Mouse (Mus musculus): ENCODE measurements around the gene Il17re. TPM values are rescaled to one million over a fixed set of nuclear protein-coding genes. Genes with fewer than 3 reads are reported as not detected.

The Il17re gene
- 8.9 TPM for polyA plus RNA-seq (2014; fragmentation: Illumina TruSeq; extraction: RNeasy Lipid Tissue Mini Kit (QIAGEN cat#74804); ENCODE audit: insufficient read depth, low read depth, low replicate concordance)

GRCm38 (mm10) chr6:113457952-113458534 is at the start of gene Il17re:
Il17re (plus strand) TSS chr6:113458484.

GRCm38 (mm10) chr6:113419199-113419587 is 39.1 kb upstream of the Il17re start, which contains the start of gene Rpusd3:
Rpusd3 (minus strand) TSS chr6:113419340.

GRCm38 (mm10) chr6:113435664-113436205 is 22.5 kb upstream of the Il17re start, which contains the start of gene Cidec:
Cidec (minus strand) TSS chr6:113435760.

GRCm38 (mm10) chr6:113442442-113443090 is 15.7 kb upstream of the Il17re start, which contains the start of gene Jagn1:
Jagn1 (plus strand) TSS chr6:113442569.

GRCm38 (mm10) chr6:113471297-113471936 is 13.1 kb downstream of the Il17re start, which contains the start of gene Il17rc:
Il17rc (plus strand) TSS chr6:113471427.

GRCm38 (mm10) chr6:113483100-113483615 is 24.9 kb downstream of the Il17re start, which contains the start of gene Creld1:
Creld1 (plus strand) TSS chr6:113483297.

GRCm38 (mm10) chr6:113501388-113502084 is 43.3 kb downstream of the Il17re start, which contains the start of gene Prrt3:
Prrt3 (minus strand) TSS chr6:113501931.

Other genes starting within 250 kb of the Il17re start
- 19.0 TPM for gene Mtmr14, start 220.6 kb upstream of the Il17re start, polyA plus RNA-seq (2014; fragmentation: Illumina TruSeq; extraction: RNeasy Lipid Tissue Mini Kit (QIAGEN cat#74804); ENCODE audit: insufficient read depth, low read depth, low replicate concordance)
- not detected for gene Cpne9, start 176.2 kb upstream of the Il17re start, polyA plus RNA-seq (2014; fragmentation: Illumina TruSeq; extraction: RNeasy Lipid Tissue Mini Kit (QIAGEN cat#74804); ENCODE audit: insufficient read depth, low read depth, low replicate concordance)
- gene Brpf1, start 151.3 kb upstream of the Il17re start, polyA plus RNA-seq (2014; fragmentation: Illumina TruSeq; extraction: RNeasy Lipid Tissue Mini Kit (QIAGEN cat#74804); ENCODE audit: insufficient read depth, low read depth, low replicate concordance): 9.6 TPM
- 11.0 TPM for gene Ogg1, start 131.5 kb upstream of the Il17re start, polyA plus RNA-seq (2014; fragmentation: Illumina TruSeq; extraction: RNeasy Lipid Tissue Mini Kit (QIAGEN cat#74804); ENCODE audit: insufficient read depth, low read depth, low replicate concordance)
- gene Camk1, start 114.5 kb upstream of the Il17re start, polyA plus RNA-seq (2014; fragmentation: Illumina TruSeq; extraction: RNeasy Lipid Tissue Mini Kit (QIAGEN cat#74804); ENCODE audit: insufficient read depth, low read depth, low replicate concordance): 84.4 TPM
- 24.5 TPM for gene Tada3, start 80.6 kb upstream of the Il17re start, polyA plus RNA-seq (2014; fragmentation: Illumina TruSeq; extraction: RNeasy Lipid Tissue Mini Kit (QIAGEN cat#74804); ENCODE audit: insufficient read depth, low read depth, low replicate concordance)
- 168 TPM for gene Arpc4, start 80.4 kb upstream of the Il17re start, polyA plus RNA-seq (2014; fragmentation: Illumina TruSeq; extraction: RNeasy Lipid Tissue Mini Kit (QIAGEN cat#74804); ENCODE audit: insufficient read depth, low read depth, low replicate concordance)
- 6.7 TPM for gene Ttll3, start 69.2 kb upstream of the Il17re start, polyA plus RNA-seq (2014; fragmentation: Illumina TruSeq; extraction: RNeasy Lipid Tissue Mini Kit (QIAGEN cat#74804); ENCODE audit: insufficient read depth, low read depth, low replicate concordance)
- gene Rpusd3, start 39.1 kb upstream of the Il17re start, polyA plus RNA-seq (2014; fragmentation: Illumina TruSeq; extraction: RNeasy Lipid Tissue Mini Kit (QIAGEN cat#74804); ENCODE audit: insufficient read depth, low read depth, low replicate concordance): 9.6 TPM
- 63.1 TPM for gene Cidec, start 22.7 kb upstream of the Il17re start, polyA plus RNA-seq (2014; fragmentation: Illumina TruSeq; extraction: RNeasy Lipid Tissue Mini Kit (QIAGEN cat#74804); ENCODE audit: insufficient read depth, low read depth, low replicate concordance)
- gene Jagn1, start 15.9 kb upstream of the Il17re start, polyA plus RNA-seq (2014; fragmentation: Illumina TruSeq; extraction: RNeasy Lipid Tissue Mini Kit (QIAGEN cat#74804); ENCODE audit: insufficient read depth, low read depth, low replicate concordance): 38.2 TPM
- gene Il17rc, start 12.9 kb downstream of the Il17re start, polyA plus RNA-seq (2014; fragmentation: Illumina TruSeq; extraction: RNeasy Lipid Tissue Mini Kit (QIAGEN cat#74804); ENCODE audit: insufficient read depth, low read depth, low replicate concordance): 27.3 TPM
- gene Creld1, start 24.8 kb downstream of the Il17re start, polyA plus RNA-seq (2014; fragmentation: Illumina TruSeq; extraction: RNeasy Lipid Tissue Mini Kit (QIAGEN cat#74804); ENCODE audit: insufficient read depth, low read depth, low replicate concordance): 27.6 TPM
- gene Prrt3, start 43.4 kb downstream of the Il17re start, polyA plus RNA-seq (2014; fragmentation: Illumina TruSeq; extraction: RNeasy Lipid Tissue Mini Kit (QIAGEN cat#74804); ENCODE audit: insufficient read depth, low read depth, low replicate concordance): not detected
- 62.9 TPM for gene Emc3, start 73.2 kb downstream of the Il17re start, polyA plus RNA-seq (2014; fragmentation: Illumina TruSeq; extraction: RNeasy Lipid Tissue Mini Kit (QIAGEN cat#74804); ENCODE audit: insufficient read depth, low read depth, low replicate concordance)
- 0.34 TPM for gene Fancd2, start 73.2 kb downstream of the Il17re start, polyA plus RNA-seq (2014; fragmentation: Illumina TruSeq; extraction: RNeasy Lipid Tissue Mini Kit (QIAGEN cat#74804); ENCODE audit: insufficient read depth, low read depth, low replicate concordance)
- not detected for gene Fancd2os, start 142.2 kb downstream of the Il17re start, polyA plus RNA-seq (2014; fragmentation: Illumina TruSeq; extraction: RNeasy Lipid Tissue Mini Kit (QIAGEN cat#74804); ENCODE audit: insufficient read depth, low read depth, low replicate concordance)
- gene Brk1, start 146.3 kb downstream of the Il17re start, polyA plus RNA-seq (2014; fragmentation: Illumina TruSeq; extraction: RNeasy Lipid Tissue Mini Kit (QIAGEN cat#74804); ENCODE audit: insufficient read depth, low read depth, low replicate concordance): 208 TPM
- gene Vhl, start 165.5 kb downstream of the Il17re start, polyA plus RNA-seq (2014; fragmentation: Illumina TruSeq; extraction: RNeasy Lipid Tissue Mini Kit (QIAGEN cat#74804); ENCODE audit: insufficient read depth, low read depth, low replicate concordance): 16.4 TPM
- gene Irak2, start 180.0 kb downstream of the Il17re start, polyA plus RNA-seq (2014; fragmentation: Illumina TruSeq; extraction: RNeasy Lipid Tissue Mini Kit (QIAGEN cat#74804); ENCODE audit: insufficient read depth, low read depth, low replicate concordance): 28.6 TPM
- gene Tatdn2, start 238.6 kb downstream of the Il17re start, polyA plus RNA-seq (2014; fragmentation: Illumina TruSeq; extraction: RNeasy Lipid Tissue Mini Kit (QIAGEN cat#74804); ENCODE audit: insufficient read depth, low read depth, low replicate concordance): 19.1 TPM

Measured in lung, adult 10 weeks (tissue).